Mouse (Mus musculus) cerebellum, adult (tissue): Measurements from ENCODE around the gene Dcun1d2.

Source experiments
- ATAC-seq: cut with Nextera tagmentation; 2 replicates; pipeline ENCODE4 v1.9.2; 2017; ENCODE audit warnings: mild to moderate bottlenecking, moderate library complexity, mixed read lengths; ENCODE audit not compliant: insufficient number of reproducible peaks, low FRiP score, low TSS enrichment

The Dcun1d2 gene

DNA sequence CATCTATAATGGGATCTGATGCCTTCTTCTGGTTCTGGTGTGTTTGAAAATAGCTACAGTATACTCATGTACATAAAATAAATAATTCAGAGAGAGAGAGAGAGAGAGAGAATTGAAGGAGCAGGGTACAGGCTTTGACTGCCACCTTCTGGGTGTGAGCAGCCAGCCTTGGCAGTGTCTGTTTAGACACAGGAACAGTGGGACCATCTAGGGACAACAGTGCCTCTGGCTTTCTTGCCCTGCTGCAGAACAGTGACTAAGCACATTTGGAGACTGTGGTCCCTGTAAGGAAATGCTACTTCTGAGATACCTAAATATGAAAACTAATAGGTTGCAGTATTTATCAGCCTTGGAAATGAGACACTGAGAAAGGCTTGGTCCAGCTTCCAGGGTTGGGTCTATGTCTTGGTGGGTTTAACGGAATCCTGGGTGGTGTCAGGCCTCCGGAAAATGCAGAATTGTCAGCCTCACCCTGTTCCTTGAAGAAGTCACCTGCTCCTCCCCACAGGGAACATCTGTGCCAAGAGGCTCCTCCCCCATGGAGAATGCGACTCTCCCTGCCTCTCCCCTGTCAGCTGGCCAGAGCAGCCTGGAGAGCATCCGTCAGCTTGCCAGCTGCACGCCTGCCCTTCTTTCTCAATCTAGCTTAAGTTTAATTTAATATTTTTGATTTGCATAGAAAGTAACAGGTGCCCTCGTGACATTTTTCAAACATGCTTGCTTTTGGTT is 79.1 kb downstream of the Dcun1d2 start:
- no peak for ATAC-seq

DNA sequence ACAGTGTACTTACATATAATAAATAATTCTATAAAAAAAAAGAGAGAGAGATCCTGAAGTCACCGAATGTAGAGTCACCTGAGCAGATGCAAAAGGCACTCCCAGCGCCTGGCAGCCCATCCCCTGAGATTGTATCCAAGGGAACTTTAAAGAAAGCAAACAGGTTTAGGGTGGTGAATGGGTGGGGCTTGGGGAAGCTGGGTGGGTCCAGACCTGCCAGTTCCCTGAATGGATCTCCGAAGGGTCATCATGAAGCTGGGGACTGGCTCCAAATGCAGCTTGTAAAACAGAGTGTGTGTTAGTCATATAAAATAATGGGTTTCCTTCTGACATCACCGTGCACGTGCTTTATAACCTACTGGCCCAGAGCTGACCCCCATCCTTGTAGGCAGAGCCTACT is 81.6 kb downstream of the Dcun1d2 start:
- no peak for ATAC-seq
